Mouse (Mus musculus): ENCODE measurements around the gene Rassf7. TPM values are rescaled to one million over a fixed set of nuclear protein-coding genes. Genes with fewer than 3 reads are reported as not detected.

Gene Rassf7
- polyA plus RNA-seq, 1 experiment from 2014 or later, result 45.7 TPM

DNA sequence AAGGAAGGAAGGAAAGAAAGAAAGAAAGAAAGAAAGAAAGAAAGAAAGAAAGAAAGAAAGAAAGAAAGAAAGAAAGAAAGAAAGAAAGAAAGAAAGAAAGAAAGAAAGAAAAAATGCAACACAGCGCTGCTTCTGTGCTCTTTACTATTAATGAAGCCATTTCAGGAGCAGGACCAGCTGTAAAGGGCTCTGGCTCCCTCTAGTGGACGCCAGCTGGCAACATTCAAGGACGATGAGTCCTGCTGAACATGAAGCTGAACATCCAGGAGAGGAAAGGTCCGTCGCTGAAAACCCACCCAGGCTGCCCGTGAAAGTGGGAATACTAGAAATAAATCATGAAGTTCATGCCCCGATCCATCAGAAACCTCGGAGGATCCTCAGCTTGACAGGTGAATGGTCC is 39.5 kb upstream of the Rassf7 start:
- Histone ChIP-seq H3K4me1 (ENCODE audit: control insufficient read depth, insufficient read depth, low read length) (peaks cover 6% of the 10 kb centered on the region), H3K4me3 (ENCODE audit: low read depth, low read length) (no peak overlapping the region), H3K36me3 (ENCODE audit: control insufficient read depth, insufficient read depth, low read length) (no peaks in the 10 kb centered on the region), H3K9me3 (ENCODE audit: control insufficient read depth, low read length) (no peaks in the 10 kb centered on the region), H3K4me2 (ENCODE audit: low read depth) (no peak overlapping the region), H3K27me3 (ENCODE audit: control insufficient read depth, insufficient read depth, low read length) (no peaks in the 10 kb centered on the region), H3K27ac (ENCODE audit: low read depth, low read length) (no peak overlapping the region), H3K9ac (ENCODE audit: low read length) (no peak overlapping the region)
- ATAC-seq (ENCODE audit: insufficient read depth, low FRiP score, low TSS enrichment) (no peak), DNase-seq (ENCODE audit: low spot score) (peak; percentile 86)
- WGBS, result 3% methylated on average over 8 of the region's 8 CpGs

DNA sequence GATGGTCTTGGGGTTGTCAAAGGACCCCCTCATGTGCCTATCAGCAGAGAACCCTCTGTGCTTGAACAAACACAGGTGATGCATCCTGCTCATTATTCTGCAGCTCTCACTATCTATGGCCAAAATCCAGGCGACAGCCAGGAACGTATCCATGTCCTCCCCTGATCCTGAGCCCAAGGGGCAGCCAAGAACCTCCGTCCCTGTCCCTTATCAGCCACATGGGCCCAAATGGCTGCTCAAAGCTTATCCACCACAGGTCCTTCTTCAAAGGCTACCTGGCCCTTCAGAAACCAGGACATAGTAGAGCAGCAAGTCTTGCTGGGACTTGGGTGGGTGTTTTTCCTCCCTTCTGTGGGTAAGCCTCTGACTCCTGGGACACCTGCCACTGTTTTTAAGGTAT is 27.5 kb upstream of the Rassf7 start:
- Histone ChIP-seq H3K9ac (ENCODE audit: low read length) (no peak overlapping the region), H3K27ac (ENCODE audit: low read depth, low read length) (no peak overlapping the region), H3K27me3 (ENCODE audit: control insufficient read depth, insufficient read depth, low read length) (no peaks in the 10 kb centered on the region), H3K4me1 (ENCODE audit: control insufficient read depth, insufficient read depth, low read length) (peaks cover 8% of the 10 kb centered on the region), H3K4me2 (ENCODE audit: low read depth) (no peak overlapping the region), H3K36me3 (ENCODE audit: control insufficient read depth, insufficient read depth, low read length) (peaks cover 5% of the 10 kb centered on the region), H3K9me3 (ENCODE audit: control insufficient read depth, low read length) (no peaks in the 10 kb centered on the region), H3K4me3 (ENCODE audit: low read depth, low read length) (no peak overlapping the region)
- DNase-seq (ENCODE audit: low spot score), result no peak
- no peak for ATAC-seq (ENCODE audit: insufficient read depth, low FRiP score, low TSS enrichment)
- WGBS, result 82% methylated on average over 3 of the region's 3 CpGs

DNA sequence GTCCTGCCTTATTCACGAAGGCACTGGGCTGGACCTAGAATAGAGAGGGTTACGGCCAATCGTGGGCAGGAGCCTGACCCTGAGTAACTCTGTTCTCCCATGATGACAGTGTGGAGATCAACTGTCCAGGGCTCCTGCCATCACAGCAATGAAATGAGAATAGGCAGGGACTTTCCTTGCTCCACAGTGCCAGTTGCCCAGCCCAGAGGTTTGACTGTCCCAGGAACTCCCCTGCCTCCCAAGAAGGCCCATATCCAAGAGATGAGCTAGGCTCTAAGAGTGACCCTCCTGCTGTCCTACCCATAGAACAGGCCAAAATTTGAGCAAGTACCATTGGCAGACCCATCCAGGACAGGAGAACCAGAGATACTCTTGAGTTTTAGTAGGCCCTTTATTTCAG is 26.9 kb upstream of the Rassf7 start:
- no peak overlapping the region for H3K27ac ChIP-seq (ENCODE audit: low read depth, low read length)
- 97% methylated on average over 3 of the region's 3 CpGs for WGBS

DNA sequence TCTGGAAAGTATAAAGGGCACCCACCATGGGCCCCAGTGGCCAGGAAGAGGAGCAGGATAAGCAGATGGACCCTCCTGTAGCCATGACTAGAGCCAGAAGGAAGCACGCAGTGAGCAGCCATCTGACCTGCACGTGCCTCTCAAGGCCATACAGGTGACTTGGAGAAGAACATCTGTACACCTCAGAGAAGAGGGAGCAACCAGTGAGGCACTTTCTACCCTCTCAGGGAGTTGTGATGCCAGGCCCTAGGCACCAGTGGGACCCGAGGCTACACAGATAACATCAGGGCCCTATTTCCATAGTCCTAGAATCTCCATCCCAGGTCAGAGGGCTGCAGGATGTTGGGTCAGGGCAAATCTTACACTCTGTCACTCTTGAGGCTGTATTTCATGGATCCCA is 25.4 kb upstream of the Rassf7 start:
- Histone ChIP-seq H3K36me3 (ENCODE audit: control insufficient read depth, insufficient read depth, low read length) (peaks cover 5% of the 10 kb centered on the region), H3K4me1 (ENCODE audit: control insufficient read depth, insufficient read depth, low read length) (peaks cover 11% of the 10 kb centered on the region), H3K27ac (ENCODE audit: low read depth, low read length) (no peak overlapping the region), H3K9ac (ENCODE audit: low read length) (no peak overlapping the region), H3K4me2 (ENCODE audit: low read depth) (no peak overlapping the region), H3K27me3 (ENCODE audit: control insufficient read depth, insufficient read depth, low read length) (no peaks in the 10 kb centered on the region), H3K9me3 (ENCODE audit: control insufficient read depth, low read length) (no peaks in the 10 kb centered on the region), H3K4me3 (ENCODE audit: low read depth, low read length) (no peak overlapping the region)
- ATAC-seq (ENCODE audit: insufficient read depth, low FRiP score, low TSS enrichment) (no peak), DNase-seq (ENCODE audit: low spot score) (no peak)
- 94% methylated on average over 3 of the region's 3 CpGs for WGBS

More for the DNA sequence above, 26.9 kb upstream of the Rassf7 start:
- DNase-seq (ENCODE audit: low spot score), result no peak
- no peak for ATAC-seq (ENCODE audit: insufficient read depth, low FRiP score, low TSS enrichment)
- Histone ChIP-seq H3K36me3 (ENCODE audit: control insufficient read depth, insufficient read depth, low read length) (peaks cover 5% of the 10 kb centered on the region), H3K9ac (ENCODE audit: low read length) (no peak overlapping the region), H3K9me3 (ENCODE audit: control insufficient read depth, low read length) (no peaks in the 10 kb centered on the region), H3K27me3 (ENCODE audit: control insufficient read depth, insufficient read depth, low read length) (no peaks in the 10 kb centered on the region), H3K4me2 (ENCODE audit: low read depth) (no peak overlapping the region), H3K4me3 (ENCODE audit: low read depth, low read length) (no peak overlapping the region), H3K4me1 (ENCODE audit: control insufficient read depth, insufficient read depth, low read length) (peaks cover 8% of the 10 kb centered on the region)

DNA sequence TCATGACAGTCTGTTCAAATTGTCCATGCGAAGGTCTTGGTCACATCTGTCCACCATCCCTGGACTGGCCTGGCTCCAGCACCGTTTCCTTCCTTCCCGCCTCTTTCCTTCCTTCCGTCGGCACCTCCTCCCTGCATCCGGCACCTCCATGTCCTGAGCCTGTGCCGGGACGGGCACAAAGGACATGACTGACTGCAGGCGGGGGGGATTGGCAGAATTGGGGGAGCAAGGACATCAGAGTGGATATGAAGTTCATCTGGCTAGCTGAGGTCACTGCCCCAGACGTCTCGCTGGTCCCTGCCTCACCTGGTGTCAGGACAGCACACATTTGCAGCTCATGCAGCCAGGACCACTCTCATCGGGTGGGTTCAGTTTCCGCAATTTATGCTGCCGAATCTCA is 24.6 kb upstream of the Rassf7 start:
- Histone ChIP-seq H3K9me3 (ENCODE audit: control insufficient read depth, low read length) (no peaks in the 10 kb centered on the region), H3K4me1 (ENCODE audit: control insufficient read depth, insufficient read depth, low read length) (peaks cover 12% of the 10 kb centered on the region), H3K4me3 (ENCODE audit: low read depth, low read length) (no peak overlapping the region), H3K4me2 (ENCODE audit: low read depth) (no peak overlapping the region), H3K36me3 (ENCODE audit: control insufficient read depth, insufficient read depth, low read length) (peaks cover 5% of the 10 kb centered on the region), H3K27me3 (ENCODE audit: control insufficient read depth, insufficient read depth, low read length) (no peaks in the 10 kb centered on the region), H3K9ac (ENCODE audit: low read length) (no peak overlapping the region), H3K27ac (ENCODE audit: low read depth, low read length) (no peak overlapping the region)
- ATAC-seq (ENCODE audit: insufficient read depth, low FRiP score, low TSS enrichment) (no peak), DNase-seq (ENCODE audit: low spot score) (no peak)
- WGBS, result 92% methylated on average over 14 of the region's 14 CpGs

DNA sequence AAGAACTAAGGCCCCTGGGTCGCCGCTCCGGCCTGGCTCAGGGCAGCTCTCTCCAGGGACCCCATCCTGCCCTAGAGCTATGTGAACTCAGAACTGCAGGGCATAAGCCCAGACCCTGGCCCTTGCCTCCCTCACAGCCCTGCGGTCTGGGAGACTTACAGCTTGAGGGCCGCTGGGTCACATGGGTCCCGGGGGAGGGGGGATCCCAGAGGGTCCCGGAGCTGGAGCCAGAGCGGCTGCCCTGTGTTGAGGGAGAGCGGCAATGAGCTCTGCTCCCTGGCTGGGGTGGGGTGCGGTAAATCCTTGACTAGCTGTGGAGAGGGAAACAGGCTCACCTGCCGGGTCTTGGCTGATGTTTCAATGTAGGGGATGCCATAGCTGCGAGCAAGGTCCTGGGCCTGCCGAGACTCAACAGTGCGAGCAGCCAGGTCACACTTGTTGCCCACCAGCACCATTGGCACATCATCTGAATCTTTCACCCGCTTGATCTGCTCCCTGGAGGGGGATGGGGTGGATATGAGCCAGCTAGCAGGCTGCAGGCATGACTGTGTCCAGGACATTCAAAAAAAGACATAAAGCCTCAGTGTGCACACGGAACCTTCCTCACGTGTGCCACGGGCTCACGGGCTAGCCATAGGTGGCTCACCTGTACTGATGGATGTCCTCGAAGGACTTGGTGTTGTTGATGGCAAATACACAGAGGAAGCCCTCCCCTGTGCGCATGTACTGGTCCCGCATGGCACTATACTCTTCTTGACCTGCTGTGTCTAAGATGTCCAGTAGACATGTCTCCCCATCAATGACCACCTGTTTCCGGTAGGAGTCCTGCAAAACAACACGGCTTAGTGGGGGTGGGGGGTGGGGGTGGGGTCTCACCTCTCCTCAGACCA is 23.6 kb upstream of the Rassf7 start:
- Histone ChIP-seq H3K4me2 (ENCODE audit: low read depth) (peak overlapping the region; percentile 98; the same call in 1 of the 2 replicates), H3K9ac (ENCODE audit: low read length) (no peak overlapping the region), H3K36me3 (ENCODE audit: control insufficient read depth, insufficient read depth, low read length) (peaks cover 5% of the 10 kb centered on the region), H3K27me3 (ENCODE audit: control insufficient read depth, insufficient read depth, low read length) (no peaks in the 10 kb centered on the region), H3K9me3 (ENCODE audit: control insufficient read depth, low read length) (no peaks in the 10 kb centered on the region), H3K4me1 (ENCODE audit: control insufficient read depth, insufficient read depth, low read length) (peaks cover 12% of the 10 kb centered on the region), H3K27ac (ENCODE audit: low read depth, low read length) (no peak overlapping the region), H3K4me3 (ENCODE audit: low read depth, low read length) (no peak overlapping the region)
- WGBS, result 92% methylated on average over 24 of the region's 24 CpGs
- DNase-seq (ENCODE audit: low spot score) (no peak), ATAC-seq (ENCODE audit: insufficient read depth, low FRiP score, low TSS enrichment) (no peak)

DNA sequence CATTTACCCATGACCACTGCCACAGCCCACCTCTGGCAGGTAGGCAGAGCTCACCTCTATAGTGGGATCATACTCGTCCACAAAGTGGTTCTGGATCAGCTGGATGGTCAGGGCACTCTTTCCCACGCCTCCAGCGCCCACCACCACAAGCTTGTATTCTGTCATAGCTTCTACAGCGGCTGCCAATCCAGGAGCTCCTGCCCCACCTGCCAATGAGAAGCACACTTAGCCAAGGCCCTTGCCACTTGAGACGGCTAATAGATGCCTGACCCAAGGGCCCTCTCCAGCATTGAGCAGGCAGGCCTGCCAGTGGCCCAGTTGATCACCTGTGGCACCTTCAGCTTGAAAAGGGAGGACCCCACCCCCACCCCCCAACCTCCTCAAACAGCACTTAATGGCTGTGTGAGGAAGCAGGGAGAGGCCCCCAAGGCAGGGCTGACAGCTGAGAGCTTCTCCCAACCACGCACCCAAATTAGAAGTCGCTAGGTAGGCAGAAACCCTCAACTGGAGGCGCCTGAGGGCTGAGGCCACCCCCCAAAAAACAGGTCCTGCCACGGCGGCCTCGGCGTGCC is 22.8 kb upstream of the Rassf7 start:
- Histone ChIP-seq H3K9me3 (ENCODE audit: control insufficient read depth, low read length) (no peaks in the 10 kb centered on the region), H3K4me2 (ENCODE audit: low read depth) (peak overlapping the region; percentile 98), H3K27me3 (ENCODE audit: control insufficient read depth, insufficient read depth, low read length) (no peaks in the 10 kb centered on the region), H3K4me1 (ENCODE audit: control insufficient read depth, insufficient read depth, low read length) (peaks cover 12% of the 10 kb centered on the region), H3K9ac (ENCODE audit: low read length) (peak overlapping the region; percentile 94), H3K36me3 (ENCODE audit: control insufficient read depth, insufficient read depth, low read length) (peaks cover 5% of the 10 kb centered on the region), H3K27ac (ENCODE audit: low read depth, low read length) (peak overlapping the region; percentile 64; the same call in 1 of the 2 replicates), H3K4me3 (ENCODE audit: low read depth, low read length) (peak overlapping the region; percentile 94)
- 25% methylated on average over 12 of the region's 12 CpGs for WGBS
- ATAC-seq (ENCODE audit: insufficient read depth, low FRiP score, low TSS enrichment) (no peak), DNase-seq (ENCODE audit: low spot score) (peak; percentile 19)

DNA sequence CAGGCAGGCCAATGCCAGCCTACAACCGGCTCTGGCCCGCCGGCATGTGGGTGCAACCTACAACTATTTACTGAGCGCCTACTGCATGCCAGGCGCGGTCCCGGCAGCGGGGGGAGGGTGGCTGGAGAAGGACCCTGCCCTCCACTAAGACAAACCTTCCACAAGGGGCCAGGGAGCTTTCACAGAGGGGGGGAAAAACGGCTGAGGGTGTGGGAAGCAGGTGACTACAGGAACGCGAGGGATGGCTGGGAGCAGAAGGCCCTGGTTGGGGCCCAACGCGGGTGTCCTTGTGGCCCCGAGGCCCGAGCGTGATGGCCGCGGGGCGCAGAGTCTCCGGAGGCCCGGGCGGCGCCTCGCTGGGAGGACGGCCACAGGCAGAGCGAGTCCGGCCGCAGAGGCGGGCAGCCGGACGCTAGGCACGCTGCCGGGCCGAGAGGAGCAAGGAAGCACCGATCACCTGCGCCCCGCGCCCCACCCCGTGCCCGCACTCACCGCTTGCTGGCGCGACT is 22.3 kb upstream of the Rassf7 start:
- WGBS, result under 1% methylated on average over 43 of the region's 43 CpGs
- Histone ChIP-seq H3K4me2 (ENCODE audit: low read depth) (peak overlapping the region; percentile 98), H3K27ac (ENCODE audit: low read depth, low read length) (peak overlapping the region; percentile 64), H3K9me3 (ENCODE audit: control insufficient read depth, low read length) (no peaks in the 10 kb centered on the region), H3K27me3 (ENCODE audit: control insufficient read depth, insufficient read depth, low read length) (no peaks in the 10 kb centered on the region), H3K4me1 (ENCODE audit: control insufficient read depth, insufficient read depth, low read length) (peaks cover 12% of the 10 kb centered on the region), H3K4me3 (ENCODE audit: low read depth, low read length) (peak overlapping the region; percentile 94), H3K9ac (ENCODE audit: low read length) (peak overlapping the region; percentile 94), H3K36me3 (ENCODE audit: control insufficient read depth, insufficient read depth, low read length) (peaks cover 5% of the 10 kb centered on the region)
- DNase-seq (ENCODE audit: low spot score) (no peak), ATAC-seq (ENCODE audit: insufficient read depth, low FRiP score, low TSS enrichment) (no peak)
